Mouse (Mus musculus): Measurements from ENCODE around the gene Stoml1.

The Stoml1 gene

DNA sequence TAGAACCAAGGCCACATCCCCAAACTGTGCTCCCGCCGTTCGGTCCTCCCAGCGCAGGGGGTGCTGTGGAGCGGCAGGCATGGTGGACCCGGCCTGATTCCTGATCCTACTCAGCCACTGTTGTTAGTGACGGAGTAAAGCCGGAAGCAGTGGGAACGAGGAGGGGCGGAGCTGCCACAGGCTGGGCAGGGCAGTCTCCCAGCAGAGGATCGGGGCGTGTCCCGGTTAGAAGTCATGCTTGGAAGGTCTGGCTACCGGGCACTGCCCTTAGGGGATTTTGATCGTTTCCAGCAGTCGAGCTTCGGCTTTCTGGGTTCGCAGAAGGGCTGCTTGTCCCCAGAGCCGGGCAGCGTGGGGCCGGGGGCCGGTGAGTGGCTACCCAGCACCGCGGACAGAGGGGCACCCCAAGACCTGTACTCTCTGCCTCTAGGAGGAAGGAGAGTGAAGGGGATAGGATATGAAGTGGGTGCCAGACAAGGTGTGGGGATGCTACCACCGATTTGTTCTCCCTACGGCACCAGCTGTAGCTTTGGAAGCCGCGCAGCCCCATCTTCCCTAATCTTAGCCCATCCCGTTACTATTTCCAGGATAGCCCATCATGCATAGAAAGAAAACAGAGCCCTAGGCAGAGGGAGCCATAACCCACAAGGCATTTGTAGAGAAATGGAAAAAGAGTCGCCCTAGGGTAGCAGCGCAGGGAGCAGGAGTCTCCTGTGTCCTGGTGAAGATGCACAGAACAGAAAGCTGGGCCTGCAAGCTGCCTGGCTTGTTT is at the start of gene Stoml1:
Stoml1 (plus strand) TSS at position 132 of the 772 bp plus-strand sequence.
- DNase-seq (ENCODE audit: low read depth, low spot score) = peak; percentile 95
- H3K36me3 ChIP-seq (ENCODE audit: control insufficient read depth, insufficient read depth, low read length, poor library complexity, severe bottlenecking) = no peaks in the 10 kb centered on the region; the same call in 1 of the 2 replicates

DNA sequence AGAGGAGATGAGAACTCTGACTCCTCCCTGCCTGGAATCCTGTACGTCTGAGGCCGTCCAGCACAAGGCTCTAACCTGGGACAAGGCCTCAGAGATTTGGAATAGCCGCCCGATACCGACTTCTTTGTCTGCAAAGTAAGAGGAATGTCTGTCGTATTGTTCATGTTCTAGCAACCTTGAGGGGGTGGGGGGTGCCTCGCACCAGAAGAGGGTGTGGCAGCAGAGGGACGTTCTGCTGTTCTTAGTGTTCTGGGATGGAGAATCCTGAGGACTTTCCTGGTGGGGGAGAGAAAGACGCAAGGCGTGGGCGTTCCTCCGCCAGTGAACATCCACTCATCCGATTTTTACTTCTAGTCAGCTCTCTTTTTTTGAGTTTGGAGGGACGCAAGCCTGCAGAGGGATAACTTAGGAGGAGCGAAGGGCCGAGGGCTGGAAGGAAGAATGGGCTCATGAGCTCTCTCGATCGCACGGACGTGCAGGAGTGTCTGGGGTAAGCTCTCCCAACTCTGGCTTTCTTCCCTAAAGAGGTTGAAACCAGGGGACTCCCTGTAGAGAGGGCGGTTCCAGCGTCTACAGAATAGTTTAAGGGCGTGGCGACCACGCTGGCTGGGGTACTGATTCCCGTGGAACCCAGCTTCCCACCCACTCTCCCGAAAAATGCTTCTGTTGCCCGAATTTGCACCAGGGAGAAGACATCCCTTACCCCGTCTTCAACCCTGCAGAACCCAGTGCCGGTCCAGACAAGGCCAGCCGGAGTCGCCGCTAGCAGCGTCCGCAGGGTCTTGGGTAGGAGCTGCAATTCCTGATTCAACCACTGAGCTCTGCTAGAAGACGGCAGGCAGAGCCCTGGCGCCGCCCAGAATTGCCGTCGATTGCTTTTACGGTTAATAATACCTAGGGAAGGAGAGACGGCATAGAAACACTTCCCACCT is 49.2 kb upstream of the Stoml1 start, which contains the start of the genes Islr and Islr2:
Islr (minus strand) TSS at position 791 of the 932 bp plus-strand sequence.
Islr2 (minus strand) TSS at position 804 of the 932 bp plus-strand sequence.
- DNase-seq (ENCODE audit: low read depth, low spot score) = peak; percentile 85
- Histone ChIP-seq H3K36me3 (ENCODE audit: control insufficient read depth, insufficient read depth, low read length, poor library complexity, severe bottlenecking) (no peaks in the 10 kb centered on the region), H3K27me3 (ENCODE audit: control insufficient read depth, insufficient read depth, low read length, poor library complexity, severe bottlenecking) (no peaks in the 10 kb centered on the region)

More for the DNA sequence above, at the start of gene Stoml1:
- H3K27me3 ChIP-seq (ENCODE audit: control insufficient read depth, insufficient read depth, low read length, poor library complexity, severe bottlenecking) = no peaks in the 10 kb centered on the region

DNA sequence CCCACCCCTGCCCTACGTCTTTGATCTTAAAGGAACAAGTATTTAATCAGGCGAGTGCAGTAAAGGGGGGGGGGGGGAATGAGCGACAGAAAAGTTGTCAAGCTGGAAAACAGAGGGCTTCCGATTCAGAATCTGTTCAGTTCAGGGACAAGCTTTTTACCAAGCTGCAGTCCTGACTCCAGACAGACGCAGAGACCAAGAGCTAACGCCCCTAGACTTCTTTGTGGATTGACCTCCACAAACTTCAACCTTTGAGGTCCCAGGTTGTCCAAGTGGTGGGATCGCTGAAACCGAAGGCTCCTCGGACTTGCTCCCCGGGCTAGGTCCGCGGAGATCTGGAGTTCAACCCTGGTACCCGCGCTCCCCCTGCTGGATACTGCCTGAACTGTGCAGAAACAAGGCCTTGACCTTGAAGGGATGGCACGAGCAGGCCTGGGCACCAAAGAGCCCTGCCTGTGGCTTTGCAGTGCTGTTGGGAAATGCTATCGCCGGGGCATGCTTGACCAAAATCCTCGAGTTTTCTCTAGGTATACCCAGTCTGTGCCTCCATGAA is 48.4 kb upstream of the Stoml1 start:
- H3K36me3 ChIP-seq (ENCODE audit: control insufficient read depth, insufficient read depth, low read length, poor library complexity, severe bottlenecking) = no peaks in the 10 kb centered on the region
- peak; percentile 92 for DNase-seq (ENCODE audit: low read depth, low spot score)
- no peaks in the 10 kb centered on the region for H3K27me3 ChIP-seq (ENCODE audit: control insufficient read depth, insufficient read depth, low read length, poor library complexity, severe bottlenecking)

DNA sequence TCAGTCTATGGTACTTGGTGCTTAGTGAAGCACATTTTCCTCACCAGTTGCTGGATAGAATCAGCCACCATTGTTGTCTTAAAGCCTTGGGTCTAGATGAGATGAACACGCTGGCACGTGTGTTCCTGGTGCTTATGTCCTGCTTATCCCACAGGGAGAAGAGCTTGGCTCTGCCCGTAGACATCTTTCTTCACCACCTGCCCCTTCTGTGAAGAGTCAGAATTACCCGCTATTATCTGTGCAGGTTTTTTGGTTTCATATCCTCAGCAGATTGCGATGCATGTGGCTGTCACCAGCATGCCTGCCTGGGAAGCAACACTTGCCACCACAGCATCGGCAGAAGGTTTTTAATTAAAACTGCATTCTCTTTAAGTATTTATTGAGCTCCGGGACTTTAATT is 47.0 kb upstream of the Stoml1 start:
- no peak for DNase-seq (ENCODE audit: low read depth, low spot score)
- no peaks in the 10 kb centered on the region for H3K27me3 ChIP-seq (ENCODE audit: control insufficient read depth, insufficient read depth, low read length, poor library complexity, severe bottlenecking)
- no peaks in the 10 kb centered on the region for H3K36me3 ChIP-seq (ENCODE audit: control insufficient read depth, insufficient read depth, low read length, poor library complexity, severe bottlenecking)

DNA sequence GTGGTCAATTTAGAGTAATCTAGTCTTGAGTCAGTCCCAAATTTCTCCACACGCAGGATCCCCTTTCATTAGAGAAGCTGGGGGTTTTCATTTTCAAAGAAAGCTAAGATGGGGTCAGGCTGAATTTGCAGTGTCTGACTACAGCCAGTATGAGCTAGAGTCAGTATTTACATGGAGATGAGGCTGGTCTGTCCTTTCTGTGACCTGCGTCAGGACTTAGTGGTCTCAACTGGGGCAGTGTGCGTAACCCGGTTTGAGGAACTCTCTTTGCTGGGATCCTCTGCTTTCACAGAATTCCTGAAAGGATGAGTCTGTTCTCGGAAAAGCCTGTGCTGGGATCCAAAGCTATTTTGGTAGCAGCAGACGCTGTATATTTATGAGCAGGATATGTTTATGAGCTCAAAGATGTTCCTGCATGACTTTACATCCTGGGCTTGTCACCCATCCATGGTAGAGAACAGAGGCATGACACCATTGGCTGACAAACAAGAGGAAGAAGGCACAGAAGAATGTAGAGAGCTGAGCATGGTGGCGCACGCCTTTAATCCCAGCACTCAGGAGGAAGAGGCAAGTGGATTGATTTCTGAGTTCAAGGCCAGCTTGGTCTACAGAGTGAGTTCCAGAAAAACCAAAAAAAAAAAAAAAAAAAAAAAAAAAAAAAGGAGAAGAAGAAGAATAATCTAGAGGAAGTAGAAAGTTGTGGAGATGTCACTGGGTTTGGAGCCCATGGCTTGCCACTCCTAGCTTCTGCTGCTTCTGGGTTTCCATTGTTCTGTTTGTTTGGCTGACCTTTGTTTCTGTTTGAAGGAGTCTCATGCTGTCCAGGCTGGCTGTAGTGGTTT is 43.3 kb upstream of the Stoml1 start:
- no peaks in the 10 kb centered on the region; the same call in 1 of the 2 replicates for H3K27me3 ChIP-seq (ENCODE audit: control insufficient read depth, insufficient read depth, low read length, poor library complexity, severe bottlenecking)
- no peaks in the 10 kb centered on the region for H3K36me3 ChIP-seq (ENCODE audit: control insufficient read depth, insufficient read depth, low read length, poor library complexity, severe bottlenecking)
- DNase-seq (ENCODE audit: low read depth, low spot score) = no peak

DNA sequence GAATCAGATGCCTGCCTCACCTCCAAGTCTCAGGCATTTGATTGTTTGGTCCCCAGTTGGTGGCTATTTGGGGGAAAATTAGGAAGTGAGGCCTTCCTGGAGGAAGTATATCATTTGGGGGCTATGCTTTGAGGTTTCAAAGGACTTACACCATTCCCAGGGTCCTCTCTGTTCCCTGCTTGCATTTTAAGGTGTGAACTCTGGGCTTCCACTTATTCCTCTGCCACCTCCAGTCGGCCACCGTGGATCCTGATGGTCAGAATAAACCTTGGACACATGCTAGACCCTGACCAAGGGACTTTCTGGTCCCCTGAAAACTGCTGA is 42.7 kb upstream of the Stoml1 start:
- no peak for DNase-seq (ENCODE audit: low read depth, low spot score)
- H3K36me3 ChIP-seq (ENCODE audit: control insufficient read depth, insufficient read depth, low read length, poor library complexity, severe bottlenecking) = no peaks in the 10 kb centered on the region
- H3K27me3 ChIP-seq (ENCODE audit: control insufficient read depth, insufficient read depth, low read length, poor library complexity, severe bottlenecking) = no peaks in the 10 kb centered on the region; the same call in 1 of the 2 replicates

DNA sequence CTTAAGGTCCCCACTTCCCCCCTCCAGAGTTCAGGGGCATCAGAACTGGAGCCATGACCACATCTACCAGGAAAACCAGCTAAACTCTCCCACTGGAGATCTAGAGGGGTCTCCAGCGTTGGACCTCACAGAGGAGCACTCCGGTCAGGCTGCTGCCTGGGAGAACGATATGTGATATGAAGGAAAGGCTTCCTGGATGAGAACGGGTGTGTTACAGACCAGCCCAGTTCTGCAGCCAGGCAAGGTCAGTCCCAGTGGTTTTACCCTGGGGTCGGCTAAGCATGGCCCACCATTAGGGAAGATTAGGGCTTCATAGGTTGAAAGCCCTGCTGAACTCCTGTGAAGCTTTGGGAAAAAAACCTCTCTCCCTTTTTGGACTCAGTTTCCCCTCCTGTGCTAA is 39.6 kb upstream of the Stoml1 start:
- no peak for DNase-seq (ENCODE audit: low read depth, low spot score)
- H3K27me3 ChIP-seq (ENCODE audit: control insufficient read depth, insufficient read depth, low read length, poor library complexity, severe bottlenecking) = no peaks in the 10 kb centered on the region; the same call in 1 of the 2 replicates

DNA sequence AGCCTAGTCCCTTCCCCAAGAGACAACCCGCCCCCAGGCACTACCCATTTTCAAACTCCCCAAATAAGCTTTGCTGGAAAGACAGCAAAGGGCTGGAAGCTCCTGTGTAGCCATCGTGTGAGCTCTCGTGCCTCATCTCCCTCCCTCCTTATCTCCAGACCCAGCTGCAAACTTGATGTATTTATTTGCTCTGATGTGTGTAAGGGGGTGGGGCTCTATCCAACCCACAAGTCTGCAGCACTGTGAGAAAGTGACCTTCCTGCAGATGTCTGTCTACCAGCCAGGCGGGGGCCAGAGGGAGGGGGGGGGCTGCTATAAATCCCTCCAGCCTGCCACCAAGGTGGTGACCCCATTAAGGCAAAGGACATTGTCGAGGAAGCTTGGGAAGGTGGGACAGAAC is 39.1 kb upstream of the Stoml1 start:
- no peaks in the 10 kb centered on the region; the same call in 1 of the 2 replicates for H3K27me3 ChIP-seq (ENCODE audit: control insufficient read depth, insufficient read depth, low read length, poor library complexity, severe bottlenecking)
- DNase-seq (ENCODE audit: low read depth, low spot score) = no peak
- H3K36me3 ChIP-seq (ENCODE audit: control insufficient read depth, insufficient read depth, low read length, poor library complexity, severe bottlenecking) = peaks cover 6% of the 10 kb centered on the region

More for the DNA sequence above, 39.6 kb upstream of the Stoml1 start:
- peaks cover 4% of the 10 kb centered on the region; the same call in 1 of the 2 replicates for H3K36me3 ChIP-seq (ENCODE audit: control insufficient read depth, insufficient read depth, low read length, poor library complexity, severe bottlenecking)

DNA sequence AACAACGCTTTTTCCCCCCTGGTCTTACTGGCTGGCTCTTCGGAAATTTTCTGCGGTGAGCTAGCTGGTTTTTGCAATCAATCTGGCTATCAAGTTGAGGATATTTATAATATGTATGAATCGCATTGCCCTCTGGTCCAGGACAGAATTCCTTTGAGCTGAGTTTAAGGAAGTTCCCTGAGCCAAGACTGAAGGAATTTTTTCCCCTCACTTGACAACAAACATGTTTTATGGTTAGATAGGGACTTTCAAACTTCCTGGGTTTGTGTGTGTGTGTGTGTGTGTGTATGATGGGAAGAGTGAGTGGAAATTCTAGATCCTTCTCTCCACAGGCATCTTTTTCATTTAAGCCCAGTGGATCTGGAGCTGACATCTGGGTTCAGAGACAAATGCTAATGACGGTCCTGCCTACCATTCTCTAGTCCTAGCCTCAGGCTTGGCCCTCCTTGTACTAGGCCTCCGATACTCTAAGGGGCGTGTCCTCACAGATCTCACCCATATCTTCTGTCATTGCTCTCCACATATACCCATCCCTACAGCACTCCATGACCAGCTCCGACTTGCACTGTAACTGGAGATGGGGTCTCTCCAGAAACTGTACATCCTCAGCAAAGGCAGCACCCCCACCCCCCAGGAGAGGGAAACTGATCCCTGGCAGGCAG is 38.3 kb upstream of the Stoml1 start:
- Histone ChIP-seq H3K27me3 (ENCODE audit: control insufficient read depth, insufficient read depth, low read length, poor library complexity, severe bottlenecking) (no peaks in the 10 kb centered on the region; the same call in 1 of the 2 replicates), H3K36me3 (ENCODE audit: control insufficient read depth, insufficient read depth, low read length, poor library complexity, severe bottlenecking) (peaks cover 11% of the 10 kb centered on the region)
- DNase-seq (ENCODE audit: low read depth, low spot score) = no peak

DNA sequence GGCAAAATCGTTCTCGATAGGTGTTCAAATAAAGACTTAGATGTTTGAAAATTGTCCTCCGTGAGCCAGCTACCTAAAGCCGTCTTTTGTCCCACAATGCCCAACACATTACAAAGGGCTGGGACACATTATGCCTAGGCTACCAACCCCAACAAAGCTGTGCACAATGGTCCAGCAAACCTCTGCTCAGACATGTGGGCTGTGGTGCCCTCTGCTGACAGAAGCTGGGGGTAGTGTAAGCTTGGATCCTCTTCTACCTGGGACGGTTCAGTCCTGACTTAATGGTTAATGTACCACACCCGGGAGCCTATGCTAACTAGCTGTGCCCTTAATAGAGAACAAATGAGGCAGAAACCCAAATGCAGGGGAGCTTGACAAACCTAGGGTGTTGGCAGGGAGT is 36.6 kb upstream of the Stoml1 start:
- DNase-seq (ENCODE audit: low read depth, low spot score) = peak; percentile 54
- Histone ChIP-seq H3K36me3 (ENCODE audit: control insufficient read depth, insufficient read depth, low read length, poor library complexity, severe bottlenecking) (peaks cover 14% of the 10 kb centered on the region), H3K27me3 (ENCODE audit: control insufficient read depth, insufficient read depth, low read length, poor library complexity, severe bottlenecking) (no peaks in the 10 kb centered on the region; the same call in 1 of the 2 replicates)

DNA sequence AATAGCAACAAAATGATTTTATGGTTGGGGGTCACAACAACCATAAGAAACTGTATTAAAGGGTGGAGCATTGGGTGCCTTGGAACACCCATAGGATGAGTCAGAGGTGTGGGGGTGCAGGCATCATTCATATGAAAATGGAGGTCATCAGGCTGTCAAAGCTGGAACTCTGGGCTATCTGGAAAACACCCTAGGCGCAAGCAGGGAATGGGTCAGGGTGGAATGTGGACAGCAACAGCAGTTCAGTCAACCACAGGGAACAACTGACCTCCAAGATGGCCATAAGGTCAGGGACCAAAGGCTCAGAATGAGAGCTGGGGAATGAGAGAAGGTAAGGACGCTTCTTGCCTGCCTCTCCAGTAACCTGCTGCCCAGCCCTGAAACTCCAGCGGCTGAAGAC is 34.4 kb upstream of the Stoml1 start:
- H3K27me3 ChIP-seq (ENCODE audit: control insufficient read depth, insufficient read depth, low read length, poor library complexity, severe bottlenecking) = no peaks in the 10 kb centered on the region
- peaks cover 18% of the 10 kb centered on the region for H3K36me3 ChIP-seq (ENCODE audit: control insufficient read depth, insufficient read depth, low read length, poor library complexity, severe bottlenecking)
- DNase-seq (ENCODE audit: low read depth, low spot score) = no peak

DNA sequence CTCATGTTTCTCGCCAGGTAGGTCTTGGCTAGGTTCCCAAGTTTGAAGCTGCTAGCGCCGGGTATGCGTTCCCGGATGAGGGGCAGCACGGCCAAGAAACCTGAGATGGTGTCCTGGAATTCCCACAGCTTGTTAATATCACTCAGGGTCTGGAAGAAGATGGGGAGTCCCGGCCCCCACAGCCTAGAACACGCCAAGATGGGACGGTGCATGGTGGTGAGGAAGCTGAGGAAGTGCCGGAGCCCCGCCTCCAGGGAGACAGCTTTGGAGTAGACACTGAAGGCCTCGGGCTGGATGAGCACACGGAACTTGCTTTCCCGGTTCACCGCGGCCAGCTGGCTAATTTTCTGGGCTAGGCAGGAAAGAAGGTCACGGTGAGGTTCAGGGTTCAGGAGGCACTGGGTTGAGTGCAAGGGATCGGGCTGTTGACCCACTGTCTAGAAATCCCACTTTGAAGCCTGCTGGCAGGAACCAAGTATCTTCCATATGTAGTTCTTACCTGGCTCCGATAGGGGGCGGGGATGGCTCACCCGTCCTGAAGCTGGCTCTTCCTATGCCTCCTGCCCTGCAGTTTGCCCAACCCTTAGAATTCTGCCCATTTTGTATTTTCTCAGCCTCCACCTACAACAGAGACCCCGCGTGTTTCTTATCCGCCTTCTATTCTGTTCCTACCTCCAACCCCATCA is 32.6 kb upstream of the Stoml1 start:
- peak; percentile 68 for DNase-seq (ENCODE audit: low read depth, low spot score)
- Histone ChIP-seq H3K36me3 (ENCODE audit: control insufficient read depth, insufficient read depth, low read length, poor library complexity, severe bottlenecking) (peaks cover 22% of the 10 kb centered on the region), H3K27me3 (ENCODE audit: control insufficient read depth, insufficient read depth, low read length, poor library complexity, severe bottlenecking) (no peaks in the 10 kb centered on the region)

DNA sequence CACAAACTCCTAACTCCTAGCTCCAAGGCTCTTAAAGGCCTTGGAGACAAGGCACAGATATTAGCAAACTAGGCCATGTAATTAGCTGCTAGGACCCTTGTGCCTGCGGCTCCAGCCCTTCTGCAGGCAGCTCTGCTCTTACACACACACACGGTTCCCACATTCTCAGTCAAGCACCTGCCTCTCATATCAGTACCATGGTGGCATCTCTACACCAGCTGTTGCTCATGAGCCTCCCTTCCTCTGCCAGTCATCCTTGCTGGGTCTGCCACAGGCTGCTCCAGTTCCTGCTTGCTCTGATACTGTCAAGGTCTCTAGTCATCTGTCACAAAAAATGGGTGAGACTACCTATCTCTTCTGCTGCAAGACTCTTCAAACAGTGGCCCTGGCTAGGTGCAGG is 28.6 kb upstream of the Stoml1 start:
- no peak for DNase-seq (ENCODE audit: low read depth, low spot score)
- H3K27me3 ChIP-seq (ENCODE audit: control insufficient read depth, insufficient read depth, low read length, poor library complexity, severe bottlenecking) = no peaks in the 10 kb centered on the region
- peaks cover 23% of the 10 kb centered on the region for H3K36me3 ChIP-seq (ENCODE audit: control insufficient read depth, insufficient read depth, low read length, poor library complexity, severe bottlenecking)
